Mouse (Mus musculus) thymus, adult 2 months (tissue): Measurements from ENCODE around the gene Dek.

Experiments
- CTCF ChIP-seq: fragments of 200-500 bp; IDR thresholded peaks from 2 replicates; pipeline ENCODE4 v1.5.1; 2012; ENCODE audit warnings: mild to moderate bottlenecking, control low read depth, low read length, moderate library complexity, borderline replicate concordance; ENCODE audit not compliant: control insufficient read depth, poor library complexity, insufficient read depth; ENCODE audit errors: extremely low read depth
- POLR2A ChIP-seq: fragments of 200-500 bp; IDR thresholded peaks from 2 replicates; pipeline ENCODE4 v1.6.1; 2012; ENCODE audit warnings: mild to moderate bottlenecking, low read length, control low read depth, moderate library complexity; ENCODE audit not compliant: control insufficient read depth, poor library complexity, insufficient read depth; ENCODE audit errors: extremely low read depth

DNA sequence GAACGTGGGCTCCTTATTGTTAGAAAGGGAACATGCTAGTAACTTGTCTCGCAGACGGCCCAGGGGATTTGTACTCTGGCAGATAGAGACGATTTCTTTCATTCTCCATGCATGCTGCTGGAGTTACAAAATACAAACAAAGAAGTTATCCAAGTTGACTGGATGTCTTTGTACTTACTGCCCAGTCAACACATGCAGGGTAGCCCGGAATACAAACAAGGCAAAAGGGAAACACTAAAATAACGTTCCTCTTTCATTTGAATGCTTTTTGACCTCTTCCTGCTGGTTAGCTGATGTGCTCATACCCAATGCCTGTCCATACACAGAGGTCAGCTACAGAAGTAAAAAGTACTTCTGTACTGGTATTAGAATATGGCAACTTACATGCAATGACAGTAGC, 68.1 kb downstream of the Dek start:
- no peak for TF ChIP-seq POLR2A
- no peak for TF ChIP-seq CTCF
